Mouse (Mus musculus): ENCODE measurements around the gene Numbl. TPM values are rescaled to one million over a fixed set of nuclear protein-coding genes. Genes with fewer than 3 reads are reported as not detected.

Numbl gene
- polyA plus RNA-seq, 1 experiment from 2014 or later = 1.9 TPM

GRCm38 (mm10) chr7:27328648-27329047 lies 70.4 kb downstream of the Numbl start:
- peaks cover 20% of the 10 kb centered on the region for H3K4me1 ChIP-seq (ENCODE audit: control insufficient read depth, low read depth, low read length)
- WGBS (ENCODE audit: insufficient replicate concordance) = 26% methylated on average over 16 of the region's 16 CpGs
- no peaks in the 10 kb centered on the region for H3K9me3 ChIP-seq (replicated peaks; ENCODE audit: control insufficient read depth, low read length)
- H3K4me2 ChIP-seq (ENCODE audit: low read depth, low read length) = no peak overlapping the region
- peaks cover 98% of the 10 kb centered on the region for H3K27me3 ChIP-seq (ENCODE audit: control insufficient read depth, insufficient read depth, low read depth, low read length)
- H3K4me3 ChIP-seq (ENCODE audit: low read depth, low read length) = no peak overlapping the region
- no peak overlapping the region for H3K9ac ChIP-seq (ENCODE audit: low read depth, low read length)
- no peak overlapping the region for H3K27ac ChIP-seq (ENCODE audit: low read length)
- no peaks in the 10 kb centered on the region for H3K36me3 ChIP-seq (ENCODE audit: control insufficient read depth, insufficient read depth)
- no peak for ATAC-seq (ENCODE audit: low read depth)

GRCm38 (mm10) chr7:27329326-27329947 lies 71.2 kb downstream of the Numbl start:
- no peaks in the 10 kb centered on the region for H3K9me3 ChIP-seq (replicated peaks; ENCODE audit: control insufficient read depth, low read length)
- H3K4me3 ChIP-seq (ENCODE audit: low read depth, low read length) = no peak overlapping the region; the same call in 1 of the 2 replicates
- ATAC-seq (ENCODE audit: low read depth) = peak; percentile 19; the same call in 1 of the 2 replicates
- no peaks in the 10 kb centered on the region for H3K36me3 ChIP-seq (ENCODE audit: control insufficient read depth, insufficient read depth)
- peak overlapping the region; percentile 45; the same call in 1 of the 2 replicates for H3K4me2 ChIP-seq (ENCODE audit: low read depth, low read length)
- peaks cover 20% of the 10 kb centered on the region for H3K4me1 ChIP-seq (ENCODE audit: control insufficient read depth, low read depth, low read length)
- no peak overlapping the region for H3K9ac ChIP-seq (ENCODE audit: low read depth, low read length)
- 3% methylated on average over 45 of the region's 45 CpGs for WGBS (ENCODE audit: insufficient replicate concordance)
- no peak overlapping the region for H3K27ac ChIP-seq (ENCODE audit: low read length)
- H3K27me3 ChIP-seq (ENCODE audit: control insufficient read depth, insufficient read depth, low read depth, low read length) = peaks cover 100% of the 10 kb centered on the region

GRCm38 (mm10) chr7:27329981-27330380 lies 71.7 kb downstream of the Numbl start:
- Histone ChIP-seq H3K27me3 (ENCODE audit: control insufficient read depth, insufficient read depth, low read depth, low read length) (peaks cover 100% of the 10 kb centered on the region), H3K27ac (ENCODE audit: low read length) (no peak overlapping the region), H3K9ac (ENCODE audit: low read depth, low read length) (no peak overlapping the region), H3K4me2 (ENCODE audit: low read depth, low read length) (peak overlapping the region; percentile 76), H3K36me3 (ENCODE audit: control insufficient read depth, insufficient read depth) (no peaks in the 10 kb centered on the region), H3K9me3 (replicated peaks; ENCODE audit: control insufficient read depth, low read length) (no peaks in the 10 kb centered on the region), H3K4me1 (ENCODE audit: control insufficient read depth, low read depth, low read length) (peaks cover 20% of the 10 kb centered on the region), H3K4me3 (ENCODE audit: low read depth, low read length) (no peak overlapping the region; the same call in 1 of the 2 replicates)
- 21% methylated on average over 17 of the region's 17 CpGs for WGBS (ENCODE audit: insufficient replicate concordance)
- ATAC-seq (ENCODE audit: low read depth) = no peak

GRCm38 (mm10) chr7:27330709-27331540 lies 72.7 kb downstream of the Numbl start:
- H3K27me3 ChIP-seq (ENCODE audit: control insufficient read depth, insufficient read depth, low read depth, low read length) = peaks cover 100% of the 10 kb centered on the region
- H3K4me1 ChIP-seq (ENCODE audit: control insufficient read depth, low read depth, low read length) = peaks cover 20% of the 10 kb centered on the region
- H3K9me3 ChIP-seq (replicated peaks; ENCODE audit: control insufficient read depth, low read length) = no peaks in the 10 kb centered on the region
- no peak overlapping the region for H3K27ac ChIP-seq (ENCODE audit: low read length)
- no peaks in the 10 kb centered on the region for H3K36me3 ChIP-seq (ENCODE audit: control insufficient read depth, insufficient read depth)
- under 1% methylated on average over 39 of the region's 39 CpGs for WGBS (ENCODE audit: insufficient replicate concordance)
- no peak overlapping the region for H3K9ac ChIP-seq (ENCODE audit: low read depth, low read length)
- ATAC-seq (ENCODE audit: low read depth) = peak; percentile 67
- H3K4me3 ChIP-seq (ENCODE audit: low read depth, low read length) = peak overlapping the region; percentile 59
- H3K4me2 ChIP-seq (ENCODE audit: low read depth, low read length) = peak overlapping the region; percentile 76

GRCm38 (mm10) chr7:27331541-27331851 lies 73.3 kb downstream of the Numbl start:
- no peak overlapping the region for H3K9ac ChIP-seq (ENCODE audit: low read depth, low read length)
- WGBS (ENCODE audit: insufficient replicate concordance) = 4% methylated on average over 8 of the region's 8 CpGs
- no peak overlapping the region; the same call in 1 of the 2 replicates for H3K4me3 ChIP-seq (ENCODE audit: low read depth, low read length)
- no peaks in the 10 kb centered on the region for H3K9me3 ChIP-seq (replicated peaks; ENCODE audit: control insufficient read depth, low read length)
- H3K27me3 ChIP-seq (ENCODE audit: control insufficient read depth, insufficient read depth, low read depth, low read length) = peaks cover 100% of the 10 kb centered on the region
- peaks cover 20% of the 10 kb centered on the region for H3K4me1 ChIP-seq (ENCODE audit: control insufficient read depth, low read depth, low read length)
- ATAC-seq (ENCODE audit: low read depth) = no peak
- H3K4me2 ChIP-seq (ENCODE audit: low read depth, low read length) = peak overlapping the region; percentile 76; the same call in 1 of the 2 replicates
- no peak overlapping the region for H3K27ac ChIP-seq (ENCODE audit: low read length)
- H3K36me3 ChIP-seq (ENCODE audit: control insufficient read depth, insufficient read depth) = no peaks in the 10 kb centered on the region

Other genes with a start within 250 kb of the Numbl start
- gene Cyp2a12, start 229.4 kb upstream of the Numbl start, polyA plus RNA-seq (2015; fragmentation: Nextera tagmentation; extraction: Ambion mirVana) = 14.0 and 18.5 TPM in 2 replicates
- 2.0 and 3.0 TPM in 2 replicates for gene Cyp2f2, start 138.5 kb upstream of the Numbl start, polyA plus RNA-seq (2015; fragmentation: Nextera tagmentation; extraction: Ambion mirVana)
- not detected in 2 replicates for gene Cyp2t4, start 104.7 kb upstream of the Numbl start, polyA plus RNA-seq (2015; fragmentation: Nextera tagmentation; extraction: Ambion mirVana)
- 26.4 and 28.2 TPM in 2 replicates for gene Egln2, start 91.6 kb upstream of the Numbl start, polyA plus RNA-seq (2015; fragmentation: Nextera tagmentation; extraction: Ambion mirVana)
- 21.2 and 22.3 TPM in 2 replicates for gene Rab4b, start 79.5 kb upstream of the Numbl start, polyA plus RNA-seq (2015; fragmentation: Nextera tagmentation; extraction: Ambion mirVana)
- not detected in 2 replicates for gene Gm21983, start 77.3 kb upstream of the Numbl start, polyA plus RNA-seq (2015; fragmentation: Nextera tagmentation; extraction: Ambion mirVana)
- 0.74 and 0.76 TPM in 2 replicates for gene Mia, start 77.3 kb upstream of the Numbl start, polyA plus RNA-seq (2015; fragmentation: Nextera tagmentation; extraction: Ambion mirVana)
- gene BC024978, start 62.7 kb upstream of the Numbl start, polyA plus RNA-seq (2015; fragmentation: Nextera tagmentation; extraction: Ambion mirVana) = 0.62 and 0.87 TPM in 2 replicates
- gene Snrpa, start 62.2 kb upstream of the Numbl start, polyA plus RNA-seq (2015; fragmentation: Nextera tagmentation; extraction: Ambion mirVana) = 74.7 and 75.5 TPM in 2 replicates
- 1.6 and 2.0 TPM in 2 replicates for gene Itpkc, start 29.8 kb upstream of the Numbl start, polyA plus RNA-seq (2015; fragmentation: Nextera tagmentation; extraction: Ambion mirVana)
- gene Coq8b, start 25.4 kb upstream of the Numbl start, polyA plus RNA-seq (2015; fragmentation: Nextera tagmentation; extraction: Ambion mirVana) = 26.6 and 32.3 TPM in 2 replicates
- 5.2 and 7.6 TPM in 2 replicates for gene Ltbp4, start 79.3 kb downstream of the Numbl start, polyA plus RNA-seq (2015; fragmentation: Nextera tagmentation; extraction: Ambion mirVana)
- 16.1 and 16.5 TPM in 2 replicates for gene Shkbp1, start 97.6 kb downstream of the Numbl start, polyA plus RNA-seq (2015; fragmentation: Nextera tagmentation; extraction: Ambion mirVana)
- 0.23 and 0.44 TPM in 2 replicates for gene Gm20479, start 99.0 kb downstream of the Numbl start, polyA plus RNA-seq (2015; fragmentation: Nextera tagmentation; extraction: Ambion mirVana)
- gene Sptbn4, start 189.3 kb downstream of the Numbl start, polyA plus RNA-seq (2015; fragmentation: Nextera tagmentation; extraction: Ambion mirVana) = 0.02 and 0.06 TPM in 2 replicates
- gene Blvrb, start 189.5 kb downstream of the Numbl start, polyA plus RNA-seq (2015; fragmentation: Nextera tagmentation; extraction: Ambion mirVana) = 853 and 865 TPM in 2 replicates
- gene Sertad3, start 215.3 kb downstream of the Numbl start, polyA plus RNA-seq (2015; fragmentation: Nextera tagmentation; extraction: Ambion mirVana) = 35.5 and 37.6 TPM in 2 replicates
- 29.2 and 31.6 TPM in 2 replicates for gene Sertad1, start 228.5 kb downstream of the Numbl start, polyA plus RNA-seq (2015; fragmentation: Nextera tagmentation; extraction: Ambion mirVana)
- gene Prx, start 240.9 kb downstream of the Numbl start, polyA plus RNA-seq (2015; fragmentation: Nextera tagmentation; extraction: Ambion mirVana) = 0.74 and 0.81 TPM in 2 replicates